Mouse (Mus musculus) limb, embryonic 11.5 days (tissue): ENCODE results near the gene Slc9a3. TPM values are rescaled to one million over a fixed set of nuclear protein-coding genes. Genes with fewer than 3 reads are reported as not detected.

Experiments
- ATAC-seq: fragments of 200-750 bp; cut with Nextera tagmentation; 2 replicates; pipeline ENCODE4 v1.8.0; 2017; ENCODE audit warnings: low read depth; ENCODE audit not compliant: insufficient number of reproducible peaks, low FRiP score, low TSS enrichment
- DNase-seq: peaks from one replicate; pipeline ENCODE4 v3.0.0-alpha.2; 2015; ENCODE audit warnings: low spot score
- H3K27ac ChIP-seq: fragments of 300-500 bp; sonication (generic); replicated peaks from 2 replicates; pipeline ENCODE4 v1.5.1; 2014; ENCODE audit warnings: low read depth, mild to moderate bottlenecking, low read length
- H3K27me3 ChIP-seq: fragments of 300-500 bp; sonication (generic); 2 replicates; pipeline ENCODE4 v1.6.1; 2014; ENCODE audit warnings: mild to moderate bottlenecking, low read length, mixed read lengths; ENCODE audit not compliant: control insufficient read depth, insufficient read depth
- H3K36me3 ChIP-seq: fragments of 300-500 bp; sonication (generic); 2 replicates; pipeline ENCODE4 v1.6.1; 2014; ENCODE audit warnings: mild to moderate bottlenecking, low read length, moderate library complexity, mixed read lengths; ENCODE audit not compliant: control insufficient read depth, insufficient read depth
- H3K4me1 ChIP-seq: fragments of 300-500 bp; sonication (generic); 2 replicates; pipeline ENCODE4 v1.6.1; 2014; ENCODE audit warnings: low read length, mixed read lengths; ENCODE audit not compliant: control insufficient read depth, insufficient read depth
- H3K4me2 ChIP-seq: fragments of 300-500 bp; sonication (generic); 2 replicates; pipeline ENCODE4 v1.6.1; 2014; ENCODE audit warnings: low read depth, mild to moderate bottlenecking, moderate library complexity; ENCODE audit not compliant: severe bottlenecking
- H3K4me3 ChIP-seq: fragments of 300-500 bp; sonication (generic); 2 replicates; pipeline ENCODE4 v1.5.1; 2014; ENCODE audit warnings: low read depth, low read length
- H3K9ac ChIP-seq: fragments of 300-500 bp; sonication (generic); 2 replicates; pipeline ENCODE4 v1.6.1; 2014; ENCODE audit warnings: mild to moderate bottlenecking, low read length
- H3K9me3 ChIP-seq: fragments of 300-500 bp; sonication (generic); 2 replicates; pipeline ENCODE4 v1.6.1; 2016; ENCODE audit warnings: low read length; ENCODE audit not compliant: control insufficient read depth
- WGBS: fragments of 180-500 bp; shearing (Covaris S2); extraction: QIAGEN DNeasy Blood & Tissue Kit; methylation state at CpG from one replicate; pipeline ENCODE4 v1.1.7; 2014; 5-methylcytosine and 5-hydroxymethylcytosine counted together
- polyA plus RNA-seq: library from polyadenylated mRNA; unstranded; fragments of >200 nt; fragmentation: Nextera tagmentation; extraction: Ambion mirVana; gene quantifications from 2 replicates; pipeline ENCODE4 v1.2.1, GENCODE M21; 2014

The Slc9a3 gene
- polyA plus RNA-seq, 1 experiment from 2014 or later, result 0.04 TPM

DNA sequence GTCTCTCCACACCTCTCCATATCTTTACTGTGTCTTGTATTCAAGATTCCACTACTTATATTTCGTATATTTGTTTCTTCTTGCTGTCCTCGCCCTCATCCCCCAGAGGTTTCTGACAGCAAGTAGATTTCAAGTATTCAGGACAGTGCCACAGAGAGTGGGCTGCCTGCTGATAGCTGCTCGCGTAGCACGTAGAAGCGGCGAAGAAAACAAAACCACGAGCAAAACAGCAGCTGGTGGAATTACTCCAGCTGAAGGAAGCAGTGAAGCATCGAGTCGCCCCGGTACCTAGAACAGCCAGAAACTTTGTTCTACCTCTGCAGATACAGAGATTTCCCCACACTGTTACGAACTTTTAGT lies 87.7 kb downstream of the Slc9a3 start:
- ATAC-seq (peak; percentile 50), DNase-seq (no peak)
- peak overlapping the region; percentile 74 for H3K9ac ChIP-seq
- no peaks in the 10 kb centered on the region for H3K9me3 ChIP-seq
- peak overlapping the region; percentile 75 for H3K4me2 ChIP-seq
- no peaks in the 10 kb centered on the region; the same call in 1 of the 2 replicates for H3K4me1 ChIP-seq
- H3K27ac ChIP-seq, result 0 out of 2 replicates have a peak overlapping the region, but pooled peaks have one; percentile 30
- WGBS, result 20% methylated on average over 12 of the region's 12 CpGs
- no peaks in the 10 kb centered on the region for H3K36me3 ChIP-seq
- H3K4me3 ChIP-seq, result peak overlapping the region; percentile 78
- H3K27me3 ChIP-seq, result no peaks in the 10 kb centered on the region

DNA sequence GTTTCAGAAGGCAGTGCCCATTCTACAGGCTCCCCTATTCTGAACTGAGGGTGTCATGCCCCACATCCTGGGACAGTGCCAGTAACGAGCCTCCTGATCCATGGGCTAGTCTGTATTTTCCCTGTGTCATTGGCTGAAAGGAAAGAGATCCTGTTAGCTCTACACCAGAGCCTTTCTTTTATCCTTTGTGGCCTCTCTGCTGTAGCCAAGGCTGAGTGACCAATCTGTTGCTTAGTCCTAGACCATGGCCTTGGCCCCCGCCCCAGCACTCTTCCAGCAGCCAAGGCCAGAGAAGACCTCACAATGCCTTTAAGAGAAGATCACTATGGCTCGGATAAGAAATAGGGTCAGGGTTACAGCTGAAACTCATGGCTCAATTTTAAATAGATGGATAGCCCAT lies 97.2 kb downstream of the Slc9a3 start:
- H3K4me2 ChIP-seq, result no peak overlapping the region
- WGBS, result 80% methylated on average over 3 of the region's 3 CpGs
- ATAC-seq, result no peak

More for the DNA sequence above, 97.2 kb downstream of the Slc9a3 start:
- Histone ChIP-seq H3K27me3 (no peaks in the 10 kb centered on the region), H3K9me3 (no peaks in the 10 kb centered on the region), H3K4me3 (no peak overlapping the region), H3K27ac (no peak overlapping the region), H3K4me1 (no peaks in the 10 kb centered on the region), H3K9ac (no peak overlapping the region), H3K36me3 (no peaks in the 10 kb centered on the region)
- no peak for DNase-seq

Other genes starting within 250 kb of the Slc9a3 start
- gene Trip13, start 183.7 kb upstream of the Slc9a3 start, polyA plus RNA-seq, result 73.4 and 73.5 TPM in 2 replicates
- gene Brd9, start 183.6 kb upstream of the Slc9a3 start, polyA plus RNA-seq, result 60.0 and 66.8 TPM in 2 replicates
- not detected in 2 replicates for gene Zdhhc11, start 157.6 kb upstream of the Slc9a3 start, polyA plus RNA-seq
- 0.21 and 0.37 TPM in 2 replicates for gene Tppp, start 112.0 kb upstream of the Slc9a3 start, polyA plus RNA-seq
- 23.4 and 24.4 TPM in 2 replicates for gene Cep72, start 59.2 kb upstream of the Slc9a3 start, polyA plus RNA-seq
- gene Exoc3, start 87.3 kb downstream of the Slc9a3 start, polyA plus RNA-seq, result 80.7 and 85.2 TPM in 2 replicates
- 0.96 and 1.3 TPM in 2 replicates for gene Ahrr, start 170.9 kb downstream of the Slc9a3 start, polyA plus RNA-seq
- 130 and 137 TPM in 2 replicates for gene Pdcd6, start 196.1 kb downstream of the Slc9a3 start, polyA plus RNA-seq
- 214 and 235 TPM in 2 replicates for gene Sdha, start 228.8 kb downstream of the Slc9a3 start, polyA plus RNA-seq
- 57.4 and 61.0 TPM in 2 replicates for gene Ccdc127, start 228.9 kb downstream of the Slc9a3 start, polyA plus RNA-seq
- gene Lrrc14b, start 242.5 kb downstream of the Slc9a3 start, polyA plus RNA-seq, result not detected in 2 replicates